Mouse (Mus musculus): Measurements from ENCODE around the gene Rabl3.

DNA sequence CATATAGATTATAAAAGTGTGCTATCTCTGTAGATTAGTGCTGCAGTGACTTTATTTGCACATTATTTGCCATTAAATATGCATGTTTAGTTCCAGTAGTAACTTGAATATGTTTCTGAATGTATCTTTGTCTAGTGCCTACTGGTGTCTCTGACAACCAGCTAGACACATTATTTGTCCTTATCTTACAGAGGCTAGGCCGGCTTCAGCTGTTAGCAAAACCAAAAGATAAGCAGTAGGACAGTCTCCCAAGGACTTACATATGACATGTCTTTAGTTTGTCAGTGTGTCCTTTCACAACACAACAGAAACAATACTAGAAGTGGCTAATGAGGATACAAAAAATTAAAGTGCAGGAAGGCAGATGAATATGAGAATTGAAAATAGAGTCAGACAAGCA is 25.4 kb downstream of the Rabl3 start:
- TF ChIP-seq CTCF (conservative IDR thresholded peaks at IDR 0.05; ENCODE audit: low read length) (no peak), NANOG (IDR thresholded peaks at IDR 0.05; ENCODE audit: borderline replicate concordance, low read length) (no peak)
